Mouse (Mus musculus): ENCODE data around the gene Arhgap23. TPM values are rescaled to one million over a fixed set of nuclear protein-coding genes. Genes with fewer than 3 reads are reported as not detected.
A peak's percentile ranks its signal among the peaks of the same experiment; 100 is the strongest.

Arhgap23 gene
- polyA plus RNA-seq, 1 experiment from 2014 or later: 4.0 TPM

GRCm38 (mm10) chr11:97487656-97488055 lies 72.3 kb downstream of the Arhgap23 start:
- Histone ChIP-seq H3K4me3 (no peak overlapping the region), H3K36me3 (peaks cover 39% of the 10 kb centered on the region), H3K4me1 (replicated peaks) (peaks cover 15% of the 10 kb centered on the region), H3K27ac (no peak overlapping the region), H3K9me3 (no peaks in the 10 kb centered on the region), H3K27me3 (ENCODE audit: insufficient read depth, poor library complexity, severe bottlenecking) (0 out of 2 replicates have a peak, but pooled peaks cover 19% of the 10 kb centered on the region)
- 73% methylated on average over 3 of the region's 3 CpGs for WGBS
- DNase-seq (ENCODE audit: low spot score): no peak

- Histone ChIP-seq H3K4me3 (0 out of 2 replicates have a peak overlapping the region, but pooled peaks have one; percentile 13), H3K36me3 (peaks cover 41% of the 10 kb centered on the region), H3K27me3 (ENCODE audit: insufficient read depth, poor library complexity, severe bottlenecking) (0 out of 2 replicates have a peak, but pooled peaks cover 20% of the 10 kb centered on the region), H3K27ac (no peak overlapping the region), H3K9me3 (no peaks in the 10 kb centered on the region), H3K4me1 (replicated peaks) (peaks cover 15% of the 10 kb centered on the region)
- 26% methylated on average over 16 of the region's 16 CpGs for WGBS
- peak; percentile 87 for DNase-seq (ENCODE audit: low spot score)
Measured at GRCm38 (mm10) chr11:97489589-97490324, 74.4 kb downstream of the Arhgap23 start.

GRCm38 (mm10) chr11:97491640-97492039 lies 76.3 kb downstream of the Arhgap23 start:
- WGBS: 80% methylated on average over 10 of the region's 10 CpGs
- Histone ChIP-seq H3K4me3 (no peak overlapping the region), H3K36me3 (peaks cover 34% of the 10 kb centered on the region)

GRCm38 (mm10) chr11:97492836-97493235 lies 77.5 kb downstream of the Arhgap23 start:
- H3K27me3 ChIP-seq (ENCODE audit: insufficient read depth, poor library complexity, severe bottlenecking): peaks cover 34% of the 10 kb centered on the region
- H3K36me3 ChIP-seq: peaks cover 36% of the 10 kb centered on the region
- no peak overlapping the region for H3K27ac ChIP-seq
- peaks cover 15% of the 10 kb centered on the region for H3K4me1 ChIP-seq (replicated peaks)
- WGBS: 83% methylated on average over 3 of the region's 3 CpGs
- no peaks in the 10 kb centered on the region for H3K9me3 ChIP-seq
- no peak overlapping the region for H3K4me3 ChIP-seq
- DNase-seq (ENCODE audit: low spot score): no peak

More at GRCm38 (mm10) chr11:97491640-97492039, 76.3 kb downstream of the Arhgap23 start:
- H3K4me1 ChIP-seq (replicated peaks): peaks cover 15% of the 10 kb centered on the region
- H3K27me3 ChIP-seq (ENCODE audit: insufficient read depth, poor library complexity, severe bottlenecking): peaks cover 26% of the 10 kb centered on the region
- no peaks in the 10 kb centered on the region for H3K9me3 ChIP-seq
- H3K27ac ChIP-seq: no peak overlapping the region
- no peak for DNase-seq (ENCODE audit: low spot score)

- peaks cover 21% of the 10 kb centered on the region for H3K4me1 ChIP-seq (replicated peaks)
- peaks cover 24% of the 10 kb centered on the region for H3K36me3 ChIP-seq
- peaks cover 67% of the 10 kb centered on the region for H3K27me3 ChIP-seq (ENCODE audit: insufficient read depth, poor library complexity, severe bottlenecking)
- 89% methylated on average over 4 of the region's 4 CpGs for WGBS
- no peaks in the 10 kb centered on the region for H3K9me3 ChIP-seq
- DNase-seq (ENCODE audit: low spot score): no peak
- no peak overlapping the region for H3K27ac ChIP-seq
- H3K4me3 ChIP-seq: no peak overlapping the region
Measured at GRCm38 (mm10) chr11:97497543-97497942, 82.2 kb downstream of the Arhgap23 start.

- no peaks in the 10 kb centered on the region for H3K9me3 ChIP-seq
- H3K27me3 ChIP-seq (ENCODE audit: insufficient read depth, poor library complexity, severe bottlenecking): peaks cover 81% of the 10 kb centered on the region
Measured at GRCm38 (mm10) chr11:97499865-97500719, 84.8 kb downstream of the Arhgap23 start, which contains the start of gene 4933428G20Rik. Gene 4933428G20Rik (minus strand): TSS chr11:97500340.

GRCm38 (mm10) chr11:97500720-97501448 lies 85.6 kb downstream of the Arhgap23 start:
- Histone ChIP-seq H3K27ac (peak overlapping the region; percentile 77), H3K4me1 (replicated peaks) (peaks cover 21% of the 10 kb centered on the region), H3K9me3 (no peaks in the 10 kb centered on the region), H3K36me3 (peaks cover 11% of the 10 kb centered on the region; the same call in 1 of the 2 replicates), H3K27me3 (ENCODE audit: insufficient read depth, poor library complexity, severe bottlenecking) (peaks cover 79% of the 10 kb centered on the region), H3K4me3 (peak overlapping the region; percentile 56)
- 10% methylated on average over 51 of the region's 51 CpGs for WGBS
- DNase-seq (ENCODE audit: low spot score): peak; percentile 50

More at GRCm38 (mm10) chr11:97499865-97500719, 84.8 kb downstream of the Arhgap23 start, which contains the start of gene 4933428G20Rik:
- H3K36me3 ChIP-seq: peaks cover 13% of the 10 kb centered on the region; the same call in 1 of the 2 replicates
- WGBS: 6% methylated on average over 88 of the region's 88 CpGs
- peak; percentile 24 for DNase-seq (ENCODE audit: low spot score)
- H3K27ac ChIP-seq: peak within 1 kb of the TSS; percentile 77
- H3K4me3 ChIP-seq: peak within 1 kb of the TSS; percentile 56
- H3K4me1 ChIP-seq (replicated peaks): peaks cover 21% of the 10 kb centered on the region

GRCm38 (mm10) chr11:97502383-97502782 lies 87.0 kb downstream of the Arhgap23 start:
- H3K27ac ChIP-seq: no peak overlapping the region
- H3K9me3 ChIP-seq: no peaks in the 10 kb centered on the region
- peaks cover 67% of the 10 kb centered on the region for H3K27me3 ChIP-seq (ENCODE audit: insufficient read depth, poor library complexity, severe bottlenecking)
- peaks cover 21% of the 10 kb centered on the region for H3K4me1 ChIP-seq (replicated peaks)
- H3K4me3 ChIP-seq: no peak overlapping the region
- peaks cover 9% of the 10 kb centered on the region; the same call in 1 of the 2 replicates for H3K36me3 ChIP-seq
- WGBS: 37% methylated on average over 9 of the region's 9 CpGs
- DNase-seq (ENCODE audit: low spot score): no peak

- no peak for DNase-seq (ENCODE audit: low spot score)
- Histone ChIP-seq H3K36me3 (peaks cover 5% of the 10 kb centered on the region; the same call in 1 of the 2 replicates), H3K4me1 (replicated peaks) (peaks cover 21% of the 10 kb centered on the region), H3K9me3 (no peaks in the 10 kb centered on the region), H3K4me3 (no peak overlapping the region), H3K27ac (no peak overlapping the region), H3K27me3 (ENCODE audit: insufficient read depth, poor library complexity, severe bottlenecking) (peaks cover 63% of the 10 kb centered on the region)
- 78% methylated on average over 4 of the region's 4 CpGs for WGBS
Measured at GRCm38 (mm10) chr11:97502846-97503245, 87.5 kb downstream of the Arhgap23 start.

GRCm38 (mm10) chr11:97505784-97506183 lies 90.5 kb downstream of the Arhgap23 start:
- DNase-seq (ENCODE audit: low spot score): no peak
- no peak overlapping the region for H3K4me3 ChIP-seq
- no peaks in the 10 kb centered on the region for H3K9me3 ChIP-seq
- no peaks in the 10 kb centered on the region; the same call in 1 of the 2 replicates for H3K36me3 ChIP-seq
- H3K27ac ChIP-seq: no peak overlapping the region
- H3K27me3 ChIP-seq (ENCODE audit: insufficient read depth, poor library complexity, severe bottlenecking): peaks cover 48% of the 10 kb centered on the region
- 80% methylated on average over 4 of the region's 4 CpGs for WGBS
- H3K4me1 ChIP-seq (replicated peaks): peaks cover 20% of the 10 kb centered on the region

GRCm38 (mm10) chr11:97506331-97506730 lies 91.0 kb downstream of the Arhgap23 start:
- no peaks in the 10 kb centered on the region for H3K9me3 ChIP-seq
- no peak overlapping the region for H3K4me3 ChIP-seq
- H3K27ac ChIP-seq: no peak overlapping the region
- DNase-seq (ENCODE audit: low spot score): no peak
- 56% methylated on average over 8 of the region's 8 CpGs for WGBS
- no peaks in the 10 kb centered on the region; the same call in 1 of the 2 replicates for H3K36me3 ChIP-seq
- H3K27me3 ChIP-seq (ENCODE audit: insufficient read depth, poor library complexity, severe bottlenecking): peaks cover 42% of the 10 kb centered on the region
- H3K4me1 ChIP-seq (replicated peaks): peaks cover 20% of the 10 kb centered on the region

- Histone ChIP-seq H3K4me3 (no peak overlapping the region), H3K27ac (no peak overlapping the region), H3K4me1 (replicated peaks) (peaks cover 39% of the 10 kb centered on the region), H3K36me3 (no peaks in the 10 kb centered on the region), H3K9me3 (no peaks in the 10 kb centered on the region), H3K27me3 (ENCODE audit: insufficient read depth, poor library complexity, severe bottlenecking) (peaks cover 23% of the 10 kb centered on the region)
- no peak for DNase-seq (ENCODE audit: low spot score)
- 76% methylated on average over 3 of the region's 3 CpGs for WGBS
Measured at GRCm38 (mm10) chr11:97508198-97508597, 92.9 kb downstream of the Arhgap23 start.
